Mouse (Mus musculus) left cerebral cortex, adult 9 months (tissue): Measurements from ENCODE around the gene Gm29866.
"Not testable (repeated sequence)": the region's sequence is repeated elsewhere in the genome, so short reads cannot be mapped to it uniquely, and the experiment has no call there.

ENCODE experiments used
- DNase-seq, 2 experiments: peaks; one replicate each; pipeline ENCODE4 v3.0.0; 2022; ENCODE audit warnings: low spot score in 2 of 2

Gm29866 gene

GRCm38 (mm10) chrY:20993557-20993956 lies at the start of gene Gm29866:
Gene Gm29866, minus strand, starts transcription at chrY:20993657.
- not testable (repeated sequence) for DNase-seq
